Mouse (Mus musculus): ENCODE data around the gene Ly6c2.
A peak's percentile ranks its signal among the peaks of the same experiment; 100 is the strongest.
"Not testable (repeated sequence)": the region's sequence is repeated elsewhere in the genome, so short reads cannot be mapped to it uniquely, and the experiment has no call there.

The Ly6c2 gene

DNA sequence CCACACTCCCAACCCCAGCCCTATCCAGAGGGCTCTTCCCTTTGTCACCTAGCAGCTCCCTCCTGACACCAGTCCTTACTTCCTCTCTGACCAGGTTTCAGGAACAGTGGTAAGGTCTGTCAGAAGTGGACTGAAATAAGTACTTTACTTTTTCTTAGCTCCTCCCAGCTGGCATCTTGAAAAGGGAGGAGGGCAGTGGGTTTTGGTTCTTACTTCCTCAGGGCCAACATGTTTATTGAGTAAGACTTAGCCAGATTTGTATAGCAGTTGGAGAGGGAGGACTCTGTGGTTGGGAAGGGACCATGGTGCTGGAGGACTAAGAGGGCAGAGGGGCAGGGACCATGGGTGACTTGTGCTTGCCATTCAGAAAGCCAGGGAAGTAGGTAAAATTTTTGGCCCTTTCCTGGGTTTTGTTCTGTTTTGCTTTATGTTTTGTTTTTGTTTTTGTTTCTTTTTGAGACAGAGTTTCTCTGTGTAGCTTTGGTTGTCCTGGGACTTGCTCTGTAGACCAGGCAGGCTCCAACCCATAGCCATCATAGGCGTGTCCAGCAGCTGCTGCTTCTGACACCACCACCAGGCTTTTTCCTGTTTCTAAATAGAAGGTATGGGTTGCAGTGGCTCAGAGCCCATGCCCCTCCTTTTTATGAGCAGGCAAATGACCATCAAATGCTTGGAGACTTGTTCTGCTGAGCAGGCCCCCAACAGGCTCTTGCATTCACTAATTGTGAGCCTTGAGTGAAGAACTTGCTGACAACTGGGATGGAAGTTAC lies at the start of gene Ly6c2:
TSS of gene Ly6c2 (minus strand) at position 110 of the 770 bp plus-strand sequence.
- DNase-seq = not testable (repeated sequence)

DNA sequence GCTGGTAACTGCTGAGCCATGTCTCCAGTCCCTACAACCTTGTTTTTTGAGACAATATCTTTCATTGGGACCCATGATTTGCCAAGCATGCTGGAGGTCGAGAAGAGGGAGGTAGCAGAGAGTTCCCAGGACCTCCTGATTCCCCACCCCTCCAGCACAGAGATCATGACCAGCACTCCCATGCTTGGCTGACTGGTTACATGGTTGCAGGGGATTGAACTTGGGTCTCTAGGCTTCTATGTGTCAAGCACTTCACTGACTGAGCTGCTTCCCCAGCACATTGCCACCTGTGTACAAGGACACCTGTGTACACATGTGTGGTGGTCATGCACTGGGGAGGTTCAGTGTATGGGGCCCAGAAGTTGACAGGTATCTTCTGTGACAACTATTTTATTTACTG lies 45.9 kb upstream of the Ly6c2 start:
- no peak for DNase-seq

DNA sequence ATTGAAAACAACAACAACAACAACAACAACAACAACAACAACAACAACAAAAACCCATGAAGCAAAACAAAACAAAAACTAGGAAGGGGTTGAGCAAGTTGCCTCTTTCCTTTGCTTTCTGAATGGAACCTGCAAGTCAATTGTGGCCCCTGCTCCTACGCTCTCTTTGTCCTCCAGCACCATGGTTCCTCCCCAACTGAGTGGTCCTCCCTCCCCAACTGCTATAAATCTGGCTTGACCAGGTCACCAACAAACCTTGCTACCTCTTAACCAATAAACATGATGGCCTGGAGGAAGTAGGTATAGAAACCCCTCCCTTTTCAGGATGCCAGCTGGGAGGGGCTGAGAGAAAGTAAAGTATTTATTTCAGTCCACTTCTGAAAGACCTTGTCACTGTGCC lies 43.2 kb upstream of the Ly6c2 start, which contains the start of gene Ly6g:
TSS of gene Ly6g (plus strand) at position 301 of the 400 bp plus-strand sequence.
- no peak for DNase-seq

DNA sequence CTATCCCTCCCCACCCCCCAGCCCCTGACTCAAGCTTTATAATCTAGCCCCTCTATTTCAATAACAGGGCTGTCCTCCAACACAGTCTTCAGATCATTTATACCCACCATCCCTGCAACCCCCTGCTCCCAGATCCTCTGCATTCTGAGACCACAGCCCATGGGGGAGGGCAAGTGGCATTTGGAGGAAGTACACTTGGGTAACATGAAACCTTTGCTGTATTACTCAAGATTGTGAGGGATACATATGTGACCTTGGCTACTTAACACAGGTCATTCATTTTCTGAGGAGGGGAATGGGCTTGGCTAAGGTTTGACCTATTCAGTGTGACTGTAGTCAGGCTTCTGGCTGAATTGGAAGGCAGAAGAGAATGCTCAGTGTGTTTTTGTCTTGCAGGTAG lies 41.3 kb upstream of the Ly6c2 start:
- DNase-seq = no peak

DNA sequence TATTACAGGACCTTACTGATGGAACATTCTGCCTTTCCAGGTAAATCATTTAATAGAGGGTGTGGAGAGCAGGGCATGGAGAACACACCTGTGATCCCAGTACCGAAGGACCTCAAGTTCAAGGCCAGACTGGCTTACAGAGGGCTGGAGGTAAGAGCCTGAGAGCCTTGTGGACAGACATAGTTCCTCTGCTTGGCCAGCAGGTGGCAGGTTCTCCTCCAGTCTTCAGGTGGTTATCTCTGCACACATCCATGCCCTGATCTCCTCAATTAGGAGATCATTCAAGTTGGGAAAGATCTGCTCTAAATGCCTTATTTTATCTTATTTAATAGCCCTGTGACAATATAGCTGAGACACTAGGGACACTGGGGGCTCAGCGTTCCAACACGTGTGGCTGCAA lies 32.0 kb upstream of the Ly6c2 start:
- DNase-seq = no peak

DNA sequence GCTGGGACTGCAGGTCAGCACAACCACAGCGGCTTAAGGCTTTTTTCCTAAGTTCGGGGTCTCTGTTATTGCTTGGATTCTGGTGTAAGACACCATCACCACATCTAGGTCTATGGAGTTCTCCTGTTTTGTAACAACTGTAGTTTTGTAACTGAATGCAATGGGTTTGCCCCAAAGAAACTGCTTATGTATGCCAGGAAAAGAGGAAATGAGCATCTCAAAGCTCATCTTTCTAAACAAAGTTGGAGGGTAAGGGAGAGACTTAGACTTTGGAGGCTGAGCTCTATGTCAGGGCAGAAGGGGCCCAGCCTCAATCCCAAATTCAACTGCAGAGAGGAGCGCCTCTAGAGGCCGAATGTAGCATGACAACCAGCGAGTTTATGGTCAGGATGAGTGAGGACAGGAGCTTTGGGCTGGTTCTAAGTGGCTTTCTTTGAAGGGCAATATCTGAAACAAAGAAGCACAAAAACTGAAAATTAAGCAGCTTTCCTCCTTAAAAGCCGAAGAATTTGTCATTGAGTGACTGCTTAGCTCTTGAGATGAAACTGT lies 30.1 kb upstream of the Ly6c2 start:
- DNase-seq = not testable (repeated sequence)

DNA sequence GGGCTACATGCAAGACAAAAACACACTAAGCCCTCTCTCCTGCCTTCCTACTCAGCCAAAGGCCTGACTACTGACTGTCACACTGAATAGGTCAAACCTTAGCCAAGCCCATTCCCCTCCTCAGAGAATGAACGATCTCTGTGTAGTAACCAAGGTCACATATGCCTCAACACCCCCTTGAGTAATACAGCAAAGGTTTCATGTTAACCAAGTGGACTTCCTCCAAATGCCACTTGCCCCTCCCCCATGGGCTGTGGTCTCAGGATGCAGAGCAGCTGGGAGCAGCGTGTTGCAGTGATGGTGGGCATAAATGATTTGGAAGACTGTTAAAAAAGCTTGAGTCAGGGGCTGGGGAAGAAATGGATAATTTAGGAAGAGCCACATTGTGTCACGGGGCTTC lies 26.0 kb upstream of the Ly6c2 start:
- not testable (repeated sequence) for DNase-seq

DNA sequence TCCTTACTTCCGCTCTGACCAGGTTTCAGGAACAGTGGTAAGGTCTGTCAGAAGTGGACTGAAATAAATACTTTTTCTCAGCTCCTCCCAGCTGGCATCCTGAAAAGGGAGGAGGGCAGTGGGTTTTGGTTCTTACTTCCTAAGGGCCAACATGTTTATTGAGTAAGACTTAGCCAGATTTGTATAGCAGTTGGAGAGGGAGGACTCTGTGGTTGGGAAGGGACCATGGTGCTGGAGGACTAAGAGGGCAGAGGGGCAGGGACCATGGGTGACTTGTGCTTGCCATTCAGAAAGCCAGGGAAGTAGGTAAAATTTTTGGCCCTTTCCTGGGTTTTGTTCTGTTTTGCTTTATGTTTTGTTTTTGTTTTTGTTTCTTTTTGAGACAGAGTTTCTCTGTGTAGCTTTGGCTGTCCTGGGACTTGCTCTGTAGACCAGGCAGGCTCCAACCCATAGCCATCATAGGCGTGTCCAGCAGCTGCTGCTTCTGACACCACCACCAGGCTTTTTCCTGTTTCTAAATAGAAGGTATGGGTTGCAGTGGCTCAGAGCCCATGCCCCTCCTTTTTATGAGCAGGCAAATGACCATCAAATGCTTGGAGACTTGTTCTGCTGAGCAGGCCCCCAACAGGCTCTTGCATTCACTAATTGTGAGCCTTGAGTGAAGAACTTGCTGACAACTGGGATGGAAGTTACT lies 23.5 kb upstream of the Ly6c2 start:
- DNase-seq = not testable (repeated sequence)

DNA sequence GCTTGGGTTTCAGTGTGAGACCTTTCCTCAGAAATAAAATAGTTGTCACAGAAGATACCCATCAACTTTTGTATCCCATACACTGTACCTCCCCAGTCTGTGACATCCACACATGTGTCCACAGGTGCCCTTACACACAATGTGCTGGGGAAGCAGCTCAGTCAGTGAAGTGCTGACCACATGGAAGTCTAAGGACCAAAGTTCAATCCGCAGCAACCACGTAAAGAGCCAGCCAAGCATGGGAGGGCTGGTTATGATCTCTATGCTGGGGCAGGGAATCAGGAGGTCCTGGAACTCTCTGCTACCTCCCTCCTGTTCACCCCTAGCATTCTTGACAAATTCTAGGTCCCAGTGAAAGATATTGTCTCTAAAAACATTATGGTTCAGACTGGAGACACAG lies 20.6 kb upstream of the Ly6c2 start:
- DNase-seq = not testable (repeated sequence)

DNA sequence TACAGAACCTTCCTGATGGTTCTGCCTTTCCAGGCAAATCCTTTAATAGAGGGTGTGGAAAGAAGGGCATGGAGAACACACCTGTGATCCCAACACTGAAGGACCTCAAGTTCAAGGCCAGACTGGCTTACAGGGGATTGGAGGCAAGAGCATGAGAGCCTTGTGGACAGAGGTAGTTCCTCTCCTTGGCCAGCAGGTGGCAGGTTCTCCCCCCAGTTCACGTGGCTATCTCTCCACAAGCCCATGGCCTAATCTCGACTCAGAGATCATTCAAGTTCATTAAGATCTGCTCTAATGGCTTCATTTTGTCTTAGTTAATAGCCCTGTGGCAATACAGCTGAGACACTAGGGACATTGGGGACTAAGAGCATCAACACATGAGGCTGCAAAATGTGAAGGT lies 8.3 kb upstream of the Ly6c2 start:
- no peak for DNase-seq

DNA sequence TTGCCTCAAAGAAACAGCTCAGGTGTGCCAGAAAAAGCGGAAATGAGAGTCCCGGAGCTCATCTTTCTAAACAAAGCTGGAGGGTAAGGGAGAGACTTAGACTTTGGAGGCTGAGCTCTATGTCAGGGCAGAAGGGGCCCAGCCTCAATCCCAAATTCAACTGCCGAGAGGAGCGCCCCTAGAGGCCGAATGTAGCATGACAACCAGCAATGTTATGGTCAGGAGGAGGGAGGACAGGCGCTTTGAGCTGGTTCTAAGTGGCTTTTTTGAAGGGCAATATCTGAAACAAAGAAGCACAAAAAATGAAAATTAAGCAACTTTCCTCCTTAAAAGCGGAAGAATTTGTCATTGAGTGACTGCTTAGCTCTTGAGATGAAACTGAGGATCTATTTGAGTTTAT lies 7.0 kb upstream of the Ly6c2 start:
- DNase-seq = peak; percentile 2

DNA sequence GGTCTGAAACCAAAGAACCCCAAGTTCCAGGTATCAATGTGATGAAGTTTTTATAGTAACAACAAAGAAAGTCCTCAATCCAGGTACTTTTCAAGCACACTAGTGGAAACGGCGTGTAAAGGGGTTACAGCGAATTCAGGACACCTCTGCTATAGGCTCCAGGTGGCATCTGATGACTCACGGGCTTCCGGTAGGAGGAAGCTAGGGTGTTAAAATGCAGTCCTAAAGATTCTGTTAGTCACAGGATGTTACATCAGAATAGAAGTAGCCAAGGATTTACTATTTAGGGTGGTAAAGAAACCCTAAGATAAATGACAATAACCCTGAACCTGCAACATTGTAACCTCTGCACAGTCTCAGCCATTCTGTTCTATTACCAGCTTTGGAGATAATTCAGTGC lies 5.7 kb upstream of the Ly6c2 start:
- DNase-seq = not testable (repeated sequence)

DNA sequence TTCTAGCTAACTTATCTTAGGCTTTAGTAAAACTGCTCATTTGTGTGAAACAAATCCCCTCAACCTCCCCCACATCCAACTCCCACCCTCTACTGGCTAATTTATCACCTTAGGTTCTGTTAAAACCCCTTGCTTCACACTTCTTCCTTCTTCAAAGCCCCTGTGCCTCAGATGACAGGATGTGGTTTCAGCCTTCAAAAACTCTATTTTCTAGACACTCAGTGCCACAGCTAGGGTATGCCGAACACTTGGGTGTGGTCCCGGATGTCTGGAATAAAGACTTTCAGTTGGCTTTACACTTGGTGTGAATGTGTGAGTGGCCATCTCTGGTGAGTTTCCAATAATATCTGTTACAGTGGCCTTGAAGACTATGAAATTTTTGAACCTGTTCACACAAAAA lies 4.8 kb upstream of the Ly6c2 start:
- DNase-seq = no peak

DNA sequence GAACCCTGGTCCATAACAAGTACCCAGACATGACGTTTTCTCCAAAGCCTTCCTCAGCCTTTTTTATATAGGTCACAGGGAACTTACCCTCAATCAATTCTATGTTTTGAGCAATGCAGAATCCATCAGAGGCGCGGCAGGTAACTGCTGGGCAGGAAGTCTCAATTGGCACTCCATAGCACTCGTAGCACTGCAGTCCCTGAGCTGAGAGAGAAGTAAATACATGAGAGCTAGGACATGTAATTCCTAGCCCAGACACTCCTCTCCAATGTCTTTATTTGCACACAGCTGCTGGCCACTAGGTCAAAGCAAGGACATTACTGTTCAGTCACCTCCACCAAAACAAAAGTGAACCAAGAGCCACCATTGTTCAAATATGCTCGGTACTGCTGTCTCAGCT lies 1.3 kb downstream of the Ly6c2 start:
- DNase-seq = not testable (repeated sequence)

DNA sequence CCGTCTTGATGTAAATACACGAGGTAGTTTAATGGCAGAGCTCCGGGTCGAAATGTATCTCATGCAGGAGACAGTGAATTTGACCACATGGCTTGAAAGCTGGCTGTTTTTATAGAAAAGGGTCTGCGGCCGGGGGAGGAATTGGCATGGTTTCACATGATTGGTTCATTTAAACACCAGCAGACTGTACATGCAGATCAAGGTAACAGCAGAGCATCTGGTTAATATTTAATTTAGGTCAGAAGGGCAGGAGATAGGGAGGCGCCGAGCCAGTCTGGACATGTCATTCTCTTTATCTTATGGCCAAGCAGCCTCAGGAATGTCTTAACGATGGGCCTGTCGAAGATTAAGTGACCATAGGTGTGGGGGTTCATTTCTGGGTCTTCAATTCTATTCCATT lies 12.5 kb downstream of the Ly6c2 start:
- no peak for DNase-seq

DNA sequence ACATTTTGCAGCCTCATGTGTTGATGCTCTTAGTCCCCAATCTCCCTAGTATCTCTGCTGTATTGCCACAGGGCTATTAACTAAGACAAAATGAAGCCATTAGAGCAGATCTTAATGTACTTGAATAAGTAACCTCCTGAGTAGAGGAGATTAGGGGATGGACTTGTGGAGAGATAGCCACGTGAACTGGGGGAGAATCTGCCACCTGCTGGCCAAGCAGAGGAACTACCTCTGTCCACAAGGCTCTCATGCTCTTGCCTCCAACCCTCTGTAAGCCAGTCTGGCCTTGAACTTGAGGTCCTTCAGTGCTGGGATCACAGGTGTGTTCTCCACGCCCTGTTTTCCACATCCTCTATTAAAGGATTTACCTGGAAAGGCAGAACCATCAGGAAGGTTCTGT lies 23.7 kb downstream of the Ly6c2 start:
- not testable (repeated sequence) for DNase-seq

DNA sequence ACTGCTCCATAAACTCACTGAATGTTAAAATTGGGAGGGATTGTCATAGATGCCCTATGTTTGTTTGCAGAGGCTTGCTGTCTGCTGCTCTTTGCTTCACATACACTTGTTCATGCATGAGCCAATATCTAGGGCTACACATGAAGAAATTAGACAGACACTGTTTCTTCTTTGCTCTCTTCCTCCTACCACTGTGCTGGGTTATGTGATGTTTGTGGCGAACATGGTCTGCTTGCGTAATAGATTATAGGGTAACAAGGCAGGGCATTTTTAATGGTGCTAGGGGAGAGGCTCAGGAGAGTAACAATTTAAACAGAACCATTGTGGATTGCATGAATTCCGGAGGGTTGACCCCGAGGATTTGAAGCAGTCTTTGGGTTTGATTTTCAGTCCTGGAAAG lies 41.8 kb downstream of the Ly6c2 start:
- no peak for DNase-seq

DNA sequence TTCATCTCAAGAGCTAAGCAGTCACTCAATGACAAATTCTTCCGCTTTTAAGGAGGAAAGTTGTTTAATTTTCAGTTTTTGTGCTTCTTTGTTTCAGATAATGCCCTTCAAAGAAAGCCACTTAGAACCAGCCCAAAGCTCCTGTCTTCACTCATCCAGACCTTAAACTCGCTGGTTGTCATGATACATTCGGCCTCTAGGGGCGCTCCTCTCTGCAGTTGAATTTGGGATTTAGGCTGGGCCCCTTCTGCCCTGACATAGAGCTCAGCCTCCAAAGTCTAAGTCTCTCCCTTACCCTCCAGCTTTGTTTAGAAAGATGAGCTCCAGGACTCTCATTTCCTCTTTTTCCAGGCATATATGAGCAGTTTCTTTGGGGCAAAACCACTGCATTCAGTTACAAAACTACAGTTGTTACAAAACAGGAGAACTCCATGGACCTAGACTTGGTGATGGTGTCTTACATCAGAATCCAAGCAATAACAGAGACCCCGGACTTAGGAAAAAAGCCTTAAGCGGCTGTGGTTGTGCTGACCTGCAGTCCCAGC lies 49.7 kb downstream of the Ly6c2 start:
- peak; percentile 15 for DNase-seq

DNA sequence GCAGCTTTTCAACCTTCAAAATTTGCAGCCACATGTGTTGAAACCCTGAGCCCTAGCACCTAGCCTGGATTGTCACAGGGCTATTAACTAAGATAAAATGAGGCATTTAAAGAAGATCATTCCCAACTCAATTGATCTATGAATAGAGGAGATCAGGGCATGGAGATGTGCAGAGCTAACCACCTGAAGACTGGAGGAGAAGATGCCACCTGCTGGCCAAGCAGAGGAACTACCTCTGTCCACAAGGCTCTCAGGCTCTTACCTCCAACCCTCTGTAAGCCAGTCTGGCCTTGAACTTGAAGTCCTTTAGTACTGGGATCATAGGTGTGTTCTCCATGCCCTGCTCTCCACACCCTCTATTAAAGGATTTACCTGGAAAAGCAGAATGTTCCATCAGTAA lies 51.3 kb downstream of the Ly6c2 start:
- DNase-seq = peak; percentile 18
